Mouse (Mus musculus) G1E (cell line): ENCODE measurements around the gene Hacl1.

Source experiments
- CTCF ChIP-seq: IDR thresholded peaks from 2 replicates; pipeline ENCODE4 v1.5.1; 2012; ENCODE audit warnings: low read depth, low read length, inconsistent platforms, mixed read lengths
- GATA1 ChIP-seq: IDR thresholded peaks from 2 replicates; pipeline ENCODE4 v1.6.1; 2012; ENCODE audit warnings: borderline replicate concordance, low read length, inconsistent platforms, mixed read lengths
- POLR2AphosphoS5 ChIP-seq: IDR thresholded peaks from 2 replicates; pipeline ENCODE4 v1.6.1; 2012; ENCODE audit warnings: low read depth, low read length, inconsistent platforms; ENCODE audit not compliant: insufficient replicate concordance
- TAL1 ChIP-seq: conservative IDR thresholded peaks from 2 replicates; pipeline ENCODE4 v1.6.1; 2012; ENCODE audit warnings: low read depth, low read length, inconsistent platforms, mixed read lengths

GRCm38 (mm10) chr14:31658126-31658680 is 17.1 kb upstream of the Hacl1 start:
- no peak for TF ChIP-seq POLR2AphosphoS5
- no peak for TF ChIP-seq CTCF
- TF ChIP-seq GATA1, result no peak
- no peak for TF ChIP-seq TAL1
